Mouse (Mus musculus) gastrocnemius, adult 2 months (tissue): ENCODE data around the gene 9230112D13Rik. TPM values are rescaled to one million over a fixed set of nuclear protein-coding genes. Genes with fewer than 3 reads are reported as not detected.

ENCODE experiments used
- DNase-seq: peaks from one replicate; pipeline ENCODE4 v3.0.0; 2022
- H3K27ac ChIP-seq: fragments of 200-600 bp; 2 replicates; pipeline ENCODE4 v1.8.1; 2022; ENCODE audit warnings: mild to moderate bottlenecking
- H3K4me3 ChIP-seq: fragments of 200-600 bp; 2 replicates; pipeline ENCODE4 v1.8.1; 2022; ENCODE audit warnings: mild to moderate bottlenecking, moderate library complexity
- CTCF ChIP-seq: fragments of 200-600 bp; IDR thresholded peaks from 2 replicates; pipeline ENCODE4 v1.8.1; 2022; ENCODE audit warnings: antibody characterized with exemption, mild to moderate bottlenecking, moderate library complexity
- intact Hi-C: fragments of 180-260 bp; cut with DNase I; formaldehyde crosslinking; loops from one replicate; pipeline ENCODE4 v1.15.1; 2025
- total RNA-seq, 2 experiments: library from RNA; stranded (reverse); gene quantifications; 2 replicates each; pipeline ENCODE4 v1.2.3; 2021

9230112D13Rik gene
- total RNA-seq, 2 experiments from 2014 or later, result not detected

- Histone ChIP-seq H3K27ac (peak overlapping the region; percentile 12; the same call in 1 of the 2 replicates), H3K4me3 (no peak overlapping the region)
- intact Hi-C loops, result no loop called here
- TF ChIP-seq CTCF, result no peak
- no peak for DNase-seq
Measured at GRCm38 (mm10) chr14:34532536-34532935, 9.9 kb upstream of the 9230112D13Rik start.

DNA sequence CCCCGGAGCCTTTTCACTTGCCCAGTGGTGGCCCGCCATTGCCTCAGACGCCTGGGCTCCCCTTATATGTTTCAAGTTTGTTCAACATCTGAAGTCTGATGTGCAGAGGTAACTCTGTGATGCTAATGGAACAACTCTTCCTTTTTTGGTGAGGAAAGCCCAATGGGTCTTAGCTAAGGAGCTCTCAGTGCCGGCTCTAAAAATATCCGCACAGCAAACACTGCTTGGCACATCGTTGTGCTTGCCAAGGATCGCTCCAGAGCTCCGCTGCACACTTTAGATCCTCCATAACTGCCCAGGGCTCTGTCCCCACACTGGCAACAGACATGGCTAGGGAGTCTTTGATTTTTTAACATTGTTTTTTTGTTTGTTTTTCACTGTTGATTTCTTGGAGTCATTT lies 6.2 kb upstream of the 9230112D13Rik start:
- intact Hi-C loops, result no loop called here
- Histone ChIP-seq H3K27ac (peak overlapping the region; percentile 73), H3K4me3 (no peak overlapping the region)
- no peak for TF ChIP-seq CTCF
- DNase-seq, result peak; percentile 65

DNA sequence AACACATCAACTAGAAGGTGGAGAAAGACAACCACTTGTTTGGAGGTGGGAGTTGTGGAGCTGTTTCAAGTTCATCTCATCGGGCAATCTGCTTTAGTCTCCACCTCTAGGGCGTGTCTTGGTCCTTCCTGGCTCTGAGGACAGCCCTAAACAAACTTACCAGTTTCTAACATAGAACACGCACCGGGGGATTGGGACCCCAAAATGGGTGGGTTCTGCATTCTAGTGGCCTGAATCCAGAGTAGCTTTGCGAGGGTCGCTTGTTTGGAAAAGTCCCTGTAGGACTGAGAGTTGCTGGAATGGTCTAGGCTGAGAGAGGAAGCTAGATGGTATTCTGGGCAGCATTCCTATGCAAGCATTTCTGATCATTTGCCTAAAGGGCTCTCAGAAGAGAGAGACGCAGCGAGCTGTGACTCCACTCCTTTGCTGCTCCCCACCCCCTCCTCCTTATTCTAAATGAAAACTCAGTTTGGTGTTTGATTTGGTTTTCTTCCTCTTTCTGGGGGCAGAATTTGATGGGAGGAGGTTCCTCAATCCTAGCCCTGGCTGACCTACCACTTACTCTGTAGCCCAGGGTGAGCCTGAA lies 4.5 kb downstream of the 9230112D13Rik start:
- no peak for TF ChIP-seq CTCF
- no peak overlapping the region for H3K4me3 ChIP-seq
- intact Hi-C loops, result no loop called here
- no peak overlapping the region for H3K27ac ChIP-seq
- no peak for DNase-seq

DNA sequence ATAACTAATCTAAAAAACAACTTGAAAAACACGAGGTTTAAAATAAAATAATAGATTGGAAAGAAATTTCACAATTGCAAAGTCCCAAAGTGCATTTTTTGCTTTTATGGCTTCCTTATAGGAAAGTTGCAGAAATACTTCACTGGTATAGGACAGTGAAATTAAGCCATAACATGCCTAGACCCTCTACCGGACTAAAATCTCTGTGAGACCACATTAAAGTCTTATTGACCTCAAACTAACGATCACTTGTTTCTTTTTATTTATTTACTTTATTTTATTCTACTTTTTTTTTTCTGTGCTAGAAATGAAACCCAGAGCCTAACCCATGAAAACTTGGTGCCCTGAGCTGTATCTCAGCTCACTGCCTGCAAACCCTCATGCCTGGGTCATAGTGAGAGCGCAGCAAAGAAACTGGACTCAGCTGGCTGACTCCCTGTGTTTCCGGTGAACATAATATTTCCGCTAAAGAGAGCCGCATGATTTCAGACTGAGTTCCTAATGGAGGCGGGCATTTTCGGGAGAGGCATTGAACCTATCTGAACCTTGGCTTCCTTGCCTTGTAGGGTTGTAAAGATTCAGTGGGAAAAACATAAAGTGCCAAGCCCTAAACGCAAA lies 5.5 kb downstream of the 9230112D13Rik start:
- TF ChIP-seq CTCF, result no peak
- no peak overlapping the region for H3K4me3 ChIP-seq
- intact Hi-C loops, result no loop called here
- H3K27ac ChIP-seq, result no peak overlapping the region
- DNase-seq, result no peak

- Histone ChIP-seq H3K27ac (no peak overlapping the region), H3K4me3 (no peak overlapping the region)
- no peak for TF ChIP-seq CTCF
- intact Hi-C loops, result no loop called here
- DNase-seq, result no peak
Measured at GRCm38 (mm10) chr14:34515860-34516259, 6.7 kb downstream of the 9230112D13Rik start.

- DNase-seq, result no peak
- Histone ChIP-seq H3K27ac (no peak overlapping the region), H3K4me3 (no peak overlapping the region)
- intact Hi-C loops, result no loop called here
- peak; percentile 13; the same call in 1 of the 2 replicates for TF ChIP-seq CTCF
Measured at GRCm38 (mm10) chr14:34514120-34514519, 8.5 kb downstream of the 9230112D13Rik start.

- intact Hi-C loops, result no loop called here
- no peak overlapping the region for H3K4me3 ChIP-seq
- no peak for DNase-seq
- no peak for TF ChIP-seq CTCF
- H3K27ac ChIP-seq, result no peak overlapping the region
Measured at GRCm38 (mm10) chr14:34512602-34513001, 10.0 kb downstream of the 9230112D13Rik start.

DNA sequence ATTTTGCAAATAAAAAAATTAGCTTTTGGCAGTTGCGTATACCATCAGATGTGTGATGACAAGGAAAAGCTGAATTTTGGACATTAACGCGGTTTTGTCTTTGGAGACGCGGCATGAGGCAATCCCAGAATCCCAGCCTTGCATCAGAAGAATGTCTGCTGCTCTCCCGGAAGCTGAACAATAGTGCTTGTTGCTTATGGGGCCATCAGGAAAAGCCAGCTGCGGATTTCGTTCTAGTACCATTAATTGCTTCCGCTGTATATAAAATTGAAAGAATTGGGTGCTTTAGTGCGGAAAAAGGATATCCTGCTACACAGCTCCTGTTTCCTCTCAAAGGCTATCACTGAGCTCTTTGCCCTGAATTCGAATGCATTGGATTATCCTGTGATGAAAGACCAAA lies 10.7 kb downstream of the 9230112D13Rik start:
- intact Hi-C loops, result no loop called here
- H3K4me3 ChIP-seq, result no peak overlapping the region
- no peak for TF ChIP-seq CTCF
- no peak overlapping the region for H3K27ac ChIP-seq
- DNase-seq, result no peak

DNA sequence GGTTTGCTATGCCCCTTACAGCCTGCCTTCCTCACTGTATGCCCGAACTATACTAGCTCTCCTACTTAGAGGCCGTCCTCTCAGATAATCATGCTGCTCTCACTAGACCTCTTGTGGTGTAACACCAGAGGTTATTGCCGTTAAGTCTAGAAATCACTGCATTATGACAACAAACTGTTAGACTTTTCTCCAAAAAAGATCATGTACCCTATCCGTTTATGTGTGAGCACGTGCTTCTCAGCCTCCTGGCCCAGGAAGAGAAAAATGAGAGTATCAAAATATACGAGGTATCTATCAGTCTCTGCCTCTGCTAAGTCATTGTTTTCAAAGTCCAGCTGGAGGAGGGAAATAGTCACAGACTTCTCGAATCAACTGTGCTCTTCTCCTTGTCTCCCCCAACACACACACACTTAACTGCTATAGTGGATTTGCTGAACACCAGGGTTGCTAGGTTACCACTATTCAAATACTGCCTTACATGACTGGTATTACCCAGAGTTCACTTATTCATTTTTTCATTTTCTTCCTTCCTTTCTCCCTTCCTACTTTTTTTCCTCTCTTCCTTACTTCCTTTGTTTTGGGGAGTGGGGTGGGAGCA lies 13.7 kb downstream of the 9230112D13Rik start:
- intact Hi-C loops, result no loop called here
- H3K27ac ChIP-seq, result peak overlapping the region; percentile 61
- DNase-seq, result no peak
- peak overlapping the region; percentile 11; the same call in 1 of the 2 replicates for H3K4me3 ChIP-seq
- no peak for TF ChIP-seq CTCF

GRCm38 (mm10) chr14:34508187-34508840 lies 14.3 kb downstream of the 9230112D13Rik start:
- DNase-seq, result no peak
- peak overlapping the region; percentile 61 for H3K27ac ChIP-seq
- intact Hi-C loops, result no loop called here

GRCm38 (mm10) chr14:34505309-34505708 lies 17.3 kb downstream of the 9230112D13Rik start:
- no peak for DNase-seq
- Histone ChIP-seq H3K4me3 (no peak overlapping the region), H3K27ac (peak overlapping the region; percentile 25; the same call in 1 of the 2 replicates)
- intact Hi-C loops, result no loop called here
- no peak for TF ChIP-seq CTCF

More at GRCm38 (mm10) chr14:34508187-34508840, 14.3 kb downstream of the 9230112D13Rik start:
- TF ChIP-seq CTCF, result no peak
- peak overlapping the region; percentile 11; the same call in 1 of the 2 replicates for H3K4me3 ChIP-seq

DNA sequence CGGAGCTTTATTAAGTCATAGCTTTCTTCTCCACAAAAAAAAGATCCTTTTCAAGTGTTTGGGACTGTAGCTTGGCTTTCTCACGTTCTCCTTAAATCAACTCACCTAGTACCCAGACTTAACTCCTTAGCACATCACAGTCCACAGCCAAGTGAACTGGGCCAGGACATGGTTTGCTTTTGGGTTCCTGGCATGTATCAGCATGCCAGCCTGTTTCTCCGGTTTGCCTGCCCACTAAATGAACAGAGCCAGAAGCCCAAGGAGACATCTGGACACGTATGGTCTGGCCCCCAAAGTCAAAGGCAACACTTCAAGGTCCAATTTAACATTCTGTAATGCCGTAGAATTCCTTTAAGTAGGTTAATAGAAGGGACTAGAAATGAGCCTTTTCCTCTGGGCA lies 18.2 kb downstream of the 9230112D13Rik start:
- H3K27ac ChIP-seq, result peak overlapping the region; percentile 100
- intact Hi-C loops, result loop anchor here (5.0 kb wide), 2 partner anchors 37 to 43 kb away; no protein-coding TSS in a partner anchor
- no peak for DNase-seq
- H3K4me3 ChIP-seq, result no peak overlapping the region
- TF ChIP-seq CTCF, result no peak

DNA sequence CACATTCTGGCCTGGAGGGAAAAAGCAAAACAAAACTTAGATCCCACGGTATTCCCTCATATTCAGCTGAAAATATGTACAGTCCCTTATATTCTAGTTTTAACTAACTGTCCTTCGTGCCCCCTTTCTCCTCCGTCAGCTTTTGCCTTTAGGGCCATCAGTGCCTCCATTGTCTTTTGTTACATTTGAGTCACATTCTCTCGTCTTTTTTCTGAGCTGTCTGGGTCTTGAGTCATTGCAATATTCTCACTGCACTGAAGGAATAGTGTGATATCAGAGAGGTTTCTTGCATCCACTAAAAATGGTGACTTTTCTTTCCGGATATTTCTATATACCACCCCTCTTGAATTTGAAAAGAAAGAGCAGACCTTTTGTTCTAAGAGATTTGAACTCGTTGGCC lies 18.8 kb downstream of the 9230112D13Rik start:
- intact Hi-C loops, result loop anchor here (5.0 kb wide), 2 partner anchors 36 to 44 kb away; no protein-coding TSS in a partner anchor
- TF ChIP-seq CTCF, result no peak
- no peak for DNase-seq
- Histone ChIP-seq H3K4me3 (peak overlapping the region; percentile 79), H3K27ac (peak overlapping the region; percentile 100)
